Mouse (Mus musculus) hindbrain, embryonic 10.5 days (tissue): ENCODE results near the gene Kat7. TPM values are rescaled to one million over a fixed set of nuclear protein-coding genes. Genes with fewer than 3 reads are reported as not detected.

Experiments used
- DNase-seq: peaks from one replicate; pipeline ENCODE4 v3.0.0-alpha.2; 2017; ENCODE audit warnings: low spot score
- H3K27ac ChIP-seq: fragments of 300-500 bp; sonication (generic); 2 replicates; pipeline ENCODE4 v1.5.1; 2016; ENCODE audit warnings: mild to moderate bottlenecking, moderate library complexity
- H3K27me3 ChIP-seq: fragments of 300-500 bp; sonication (generic); 2 replicates; pipeline ENCODE4 v1.6.1; 2016; ENCODE audit warnings: mild to moderate bottlenecking; ENCODE audit not compliant: poor library complexity, insufficient read depth, severe bottlenecking
- H3K36me3 ChIP-seq: fragments of 300-500 bp; sonication (generic); 2 replicates; pipeline ENCODE4 v1.6.1; 2016; ENCODE audit warnings: mild to moderate bottlenecking, moderate library complexity
- H3K4me1 ChIP-seq: fragments of 300-500 bp; sonication (generic); replicated peaks from 2 replicates; pipeline ENCODE4 v1.6.1; 2016; ENCODE audit warnings: mild to moderate bottlenecking
- H3K4me3 ChIP-seq: fragments of 300-500 bp; sonication (generic); 2 replicates; pipeline ENCODE4 v1.5.1; 2016; ENCODE audit warnings: mild to moderate bottlenecking, moderate library complexity
- H3K9me3 ChIP-seq: fragments of 300-500 bp; sonication (generic); 2 replicates; pipeline ENCODE4 v1.6.1; 2016; ENCODE audit warnings: mild to moderate bottlenecking, moderate library complexity
- WGBS: fragments of 180-500 bp; shearing (Covaris S2); methylation state at CpG from one replicate; pipeline ENCODE4 v1.1.7; 2016; 5-methylcytosine and 5-hydroxymethylcytosine counted together
- polyA plus RNA-seq: library from polyadenylated mRNA; unstranded; fragments of >200 nt; fragmentation: Nextera tagmentation; extraction: Ambion mirVana; gene quantifications from 2 replicates; pipeline ENCODE4 v1.2.1, GENCODE M21; 2016

Kat7 gene
- polyA plus RNA-seq, 1 experiment from 2014 or later: 79.0 TPM

DNA sequence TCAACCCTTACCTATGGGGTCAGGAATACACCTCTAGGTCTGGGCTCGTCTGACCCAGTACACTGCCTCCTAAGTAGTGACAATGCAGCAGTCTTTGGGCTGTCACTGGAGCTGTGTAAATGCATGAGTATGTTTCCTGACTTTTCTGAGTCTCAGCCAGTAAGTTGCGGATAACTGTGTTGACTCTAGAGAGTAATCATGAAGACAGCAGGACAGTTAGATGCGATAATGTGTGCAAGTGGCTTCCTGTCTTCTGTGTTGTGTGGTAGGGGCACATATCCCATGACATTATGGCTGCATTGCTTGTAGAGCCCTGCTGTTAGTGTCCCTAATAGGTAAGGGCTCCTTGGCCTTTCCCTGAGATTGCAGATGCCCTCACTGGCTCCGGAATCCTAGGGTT, 15.8 kb upstream of the Kat7 start:
- H3K9me3 ChIP-seq: no peaks in the 10 kb centered on the region
- no peak overlapping the region for H3K27ac ChIP-seq
- 89% methylated on average over 4 of the region's 4 CpGs for WGBS
- peaks cover 19% of the 10 kb centered on the region for H3K4me1 ChIP-seq
- no peak overlapping the region for H3K4me3 ChIP-seq
- H3K36me3 ChIP-seq: no peaks in the 10 kb centered on the region
- no peak for DNase-seq
- H3K27me3 ChIP-seq: peaks cover 16% of the 10 kb centered on the region

DNA sequence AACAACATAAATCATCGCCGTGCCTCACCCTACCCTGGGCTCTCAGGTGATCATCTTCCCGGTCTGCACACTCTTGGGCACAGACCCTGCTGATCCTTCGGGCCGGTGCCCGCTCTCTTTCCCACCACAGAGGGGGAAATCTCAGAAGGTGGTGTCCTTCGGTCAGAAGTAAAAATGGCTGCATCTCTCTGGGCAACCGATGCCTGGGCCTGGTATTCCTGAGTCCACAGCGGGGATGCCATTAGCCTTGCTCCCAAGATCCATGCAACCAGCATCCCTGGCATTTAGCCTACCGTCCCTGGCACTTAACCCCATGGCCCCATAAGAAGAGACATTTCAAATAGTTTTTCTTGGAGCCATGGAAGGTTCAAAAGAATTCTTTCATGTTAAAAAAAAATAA, 14.1 kb upstream of the Kat7 start:
- peak; percentile 69 for DNase-seq

DNA sequence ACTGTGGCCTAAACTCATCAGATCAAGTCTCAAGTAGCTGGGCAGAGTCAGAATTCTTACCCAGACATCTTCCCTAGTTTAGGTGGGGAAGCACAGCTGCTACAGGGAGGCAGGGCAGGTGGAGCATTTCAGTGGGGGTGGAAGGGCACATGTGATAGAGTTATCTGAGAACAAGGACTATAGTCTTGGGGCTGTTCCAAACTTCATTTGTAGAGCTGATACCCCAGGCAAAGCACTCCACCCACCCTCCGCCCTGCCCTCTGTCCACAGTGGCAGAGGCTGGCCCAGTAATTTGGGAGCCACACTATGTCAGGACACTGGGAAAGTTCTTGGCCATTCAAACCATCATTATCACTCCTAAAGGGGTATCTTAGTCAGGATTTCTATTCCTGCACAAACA, 10.0 kb upstream of the Kat7 start:
- H3K9me3 ChIP-seq: no peaks in the 10 kb centered on the region
- H3K4me1 ChIP-seq: peaks cover 15% of the 10 kb centered on the region
- no peak overlapping the region for H3K27ac ChIP-seq
- no peaks in the 10 kb centered on the region for H3K36me3 ChIP-seq
- no peak overlapping the region for H3K4me3 ChIP-seq
- 90% methylated on average over 1 of the region's 1 CpGs for WGBS
- no peak for DNase-seq
- no peaks in the 10 kb centered on the region for H3K27me3 ChIP-seq

More for the DNA sequence above, 14.1 kb upstream of the Kat7 start:
- WGBS: 42% methylated on average over 10 of the region's 10 CpGs
- H3K9me3 ChIP-seq: no peaks in the 10 kb centered on the region
- H3K27me3 ChIP-seq: peaks cover 16% of the 10 kb centered on the region
- H3K4me3 ChIP-seq: peak overlapping the region; percentile 30
- peak overlapping the region; percentile 70 for H3K27ac ChIP-seq
- peaks cover 19% of the 10 kb centered on the region for H3K4me1 ChIP-seq
- H3K36me3 ChIP-seq: no peaks in the 10 kb centered on the region

GRCm38 (mm10) chr11:95319506-95319905, 9.5 kb upstream of the Kat7 start:
- DNase-seq: no peak
- Histone ChIP-seq H3K4me1 (peaks cover 10% of the 10 kb centered on the region), H3K27ac (no peak overlapping the region), H3K36me3 (no peaks in the 10 kb centered on the region), H3K27me3 (no peaks in the 10 kb centered on the region), H3K9me3 (no peaks in the 10 kb centered on the region), H3K4me3 (no peak overlapping the region)
- WGBS: 60% methylated on average over 1 of the region's 1 CpGs

DNA sequence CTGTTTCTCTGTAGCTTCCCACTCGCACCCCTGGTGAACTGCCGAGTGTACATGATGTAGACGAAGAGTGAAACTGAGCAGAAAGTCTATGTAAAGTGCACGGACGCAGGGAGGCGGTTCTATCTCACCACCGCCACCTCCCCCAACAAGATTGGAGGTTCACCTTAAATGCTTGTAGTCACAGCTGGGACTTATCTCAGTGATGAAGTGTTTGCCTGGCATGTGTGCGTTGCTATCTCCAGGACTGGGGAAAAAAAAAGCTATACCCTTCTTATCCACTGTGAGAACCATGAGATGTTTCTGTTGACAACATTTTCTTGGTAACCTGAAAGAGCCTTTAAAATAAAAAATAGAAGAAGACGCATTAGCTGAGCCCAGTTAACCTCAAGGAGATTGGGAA, 8.1 kb upstream of the Kat7 start:
- 88% methylated on average over 9 of the region's 9 CpGs for WGBS
- Histone ChIP-seq H3K9me3 (no peaks in the 10 kb centered on the region), H3K27ac (no peak overlapping the region), H3K4me1 (no peaks in the 10 kb centered on the region), H3K4me3 (no peak overlapping the region), H3K27me3 (no peaks in the 10 kb centered on the region), H3K36me3 (no peaks in the 10 kb centered on the region)
- DNase-seq: no peak

DNA sequence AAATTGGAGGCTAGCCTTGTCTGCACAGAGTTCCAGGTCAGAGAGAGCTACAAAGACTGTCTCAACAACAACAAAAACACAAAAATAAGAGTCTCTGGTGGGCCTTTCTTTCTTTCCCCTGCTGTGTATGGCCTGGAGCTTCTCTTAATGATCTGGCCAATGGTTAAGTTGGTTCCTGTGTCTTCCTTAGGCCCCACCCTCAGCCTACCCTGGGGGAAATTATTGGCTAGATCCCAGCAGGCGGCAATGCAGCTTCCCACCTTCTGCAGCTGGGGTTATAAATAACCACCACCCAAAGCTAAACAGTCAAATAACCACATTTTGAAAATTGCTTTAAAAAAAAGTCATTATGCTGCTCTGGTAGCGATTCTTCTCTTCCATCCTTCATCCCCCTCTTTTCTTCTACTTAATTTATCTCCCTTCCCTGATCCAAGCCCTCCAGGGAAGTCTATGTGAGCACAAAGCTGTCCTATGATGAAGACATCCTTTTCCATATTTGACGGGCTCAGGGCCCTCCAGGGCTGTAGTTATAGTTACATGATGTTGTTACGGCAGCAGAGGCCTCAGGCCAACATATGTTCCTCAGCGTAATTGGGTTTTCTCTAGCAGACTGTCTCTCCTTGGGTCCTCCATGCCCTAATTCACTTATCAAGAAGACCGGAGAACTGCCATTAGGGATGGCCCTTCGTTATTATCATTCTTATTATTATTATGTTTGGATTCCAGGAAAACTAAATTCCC, 5.3 kb upstream of the Kat7 start:
- Histone ChIP-seq H3K27ac (no peak overlapping the region), H3K27me3 (no peaks in the 10 kb centered on the region), H3K4me1 (peaks cover 15% of the 10 kb centered on the region), H3K9me3 (no peaks in the 10 kb centered on the region), H3K4me3 (no peak overlapping the region), H3K36me3 (no peaks in the 10 kb centered on the region)
- 77% methylated on average over 7 of the region's 7 CpGs for WGBS
- DNase-seq: no peak

- DNase-seq: no peak
- Histone ChIP-seq H3K4me1 (peaks cover 29% of the 10 kb centered on the region), H3K9me3 (no peaks in the 10 kb centered on the region), H3K27ac (no peak overlapping the region), H3K36me3 (peaks cover 6% of the 10 kb centered on the region; the same call in 1 of the 2 replicates), H3K4me3 (peak overlapping the region; percentile 86), H3K27me3 (no peaks in the 10 kb centered on the region)
- 16% methylated on average over 5 of the region's 5 CpGs for WGBS
These were observed 1.4 kb upstream of the Kat7 start for GRCm38 (mm10) chr11:95311425-95311807.

- H3K27me3 ChIP-seq: no peaks in the 10 kb centered on the region
- peaks cover 11% of the 10 kb centered on the region for H3K36me3 ChIP-seq
- H3K9me3 ChIP-seq: no peaks in the 10 kb centered on the region
- 4% methylated on average over 17 of the region's 17 CpGs for WGBS
- peaks cover 29% of the 10 kb centered on the region for H3K4me1 ChIP-seq
- H3K27ac ChIP-seq: peak overlapping the region; percentile 98
- no peak for DNase-seq
- H3K4me3 ChIP-seq: peak overlapping the region; percentile 86
These were observed 790 bp upstream of the Kat7 start for GRCm38 (mm10) chr11:95310648-95311424.

DNA sequence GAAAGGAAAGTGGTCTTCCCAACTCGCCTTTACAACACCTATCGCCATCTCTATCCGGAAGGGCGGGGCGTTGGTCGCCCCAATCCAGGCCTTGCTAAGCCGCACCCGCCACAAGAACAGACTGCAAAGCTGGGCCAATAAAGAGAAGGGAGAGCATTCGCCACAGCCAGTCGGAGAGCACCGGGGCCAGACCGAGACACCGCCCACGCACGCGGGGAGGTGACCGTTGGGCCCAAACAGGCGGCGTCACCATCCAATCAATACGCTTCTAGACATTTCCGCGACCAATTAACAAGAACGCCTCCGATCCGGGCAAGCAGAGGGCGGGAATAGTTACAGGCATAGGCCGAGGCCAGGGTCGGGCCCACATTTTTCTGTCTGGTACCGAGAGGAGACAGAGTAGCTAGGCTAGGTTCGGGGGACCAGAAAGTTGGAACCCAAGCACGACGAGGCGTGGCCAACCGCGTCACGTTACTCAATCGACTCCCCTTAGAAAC, 488 bp downstream of the Kat7 start:
- Histone ChIP-seq H3K27ac (peak overlapping the region; percentile 98), H3K27me3 (no peaks in the 10 kb centered on the region), H3K4me1 (peaks cover 29% of the 10 kb centered on the region), H3K9me3 (no peaks in the 10 kb centered on the region), H3K36me3 (peaks cover 24% of the 10 kb centered on the region), H3K4me3 (peak overlapping the region; percentile 86)
- peak; percentile 95 for DNase-seq
- WGBS: under 1% methylated on average over 37 of the region's 37 CpGs

DNA sequence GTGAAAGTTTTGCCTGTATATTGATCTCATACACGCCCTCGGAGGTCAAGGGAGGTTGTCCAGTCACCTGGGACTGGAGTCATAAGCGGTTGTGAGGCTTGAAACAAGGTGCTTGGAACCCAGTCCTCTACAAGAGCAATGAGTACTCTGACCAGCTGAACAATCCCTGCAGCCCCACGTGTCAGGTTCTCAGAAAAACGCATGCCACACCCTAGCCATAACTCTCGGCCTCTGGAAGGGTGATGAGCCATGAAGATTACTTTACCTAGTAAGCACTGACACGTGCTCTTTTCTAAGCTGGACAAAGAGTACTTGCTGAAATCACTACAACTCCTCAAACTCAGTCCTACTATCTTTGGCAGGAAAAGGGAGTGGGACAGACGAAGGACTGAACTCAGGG, 2.5 kb downstream of the Kat7 start:
- no peaks in the 10 kb centered on the region for H3K27me3 ChIP-seq
- no peak overlapping the region for H3K27ac ChIP-seq
- H3K9me3 ChIP-seq: no peaks in the 10 kb centered on the region
- H3K4me3 ChIP-seq: no peak overlapping the region
- 83% methylated on average over 8 of the region's 8 CpGs for WGBS
- H3K4me1 ChIP-seq: peaks cover 29% of the 10 kb centered on the region
- peaks cover 45% of the 10 kb centered on the region for H3K36me3 ChIP-seq
- no peak for DNase-seq

- Histone ChIP-seq H3K9me3 (no peaks in the 10 kb centered on the region), H3K27me3 (no peaks in the 10 kb centered on the region), H3K4me3 (no peak overlapping the region), H3K36me3 (peaks cover 64% of the 10 kb centered on the region), H3K4me1 (peaks cover 15% of the 10 kb centered on the region), H3K27ac (no peak overlapping the region)
- 92% methylated on average over 7 of the region's 7 CpGs for WGBS
- DNase-seq: no peak
These were observed 4.4 kb downstream of the Kat7 start for GRCm38 (mm10) chr11:95305600-95305999.

GRCm38 (mm10) chr11:95301772-95302171, 8.3 kb downstream of the Kat7 start:
- H3K9me3 ChIP-seq: no peaks in the 10 kb centered on the region
- WGBS: 95% methylated on average over 3 of the region's 3 CpGs
- H3K27me3 ChIP-seq: no peaks in the 10 kb centered on the region
- no peak overlapping the region for H3K4me3 ChIP-seq
- H3K27ac ChIP-seq: no peak overlapping the region
- no peaks in the 10 kb centered on the region for H3K4me1 ChIP-seq
- no peak for DNase-seq
- peaks cover 98% of the 10 kb centered on the region for H3K36me3 ChIP-seq

- Histone ChIP-seq H3K27ac (no peak overlapping the region), H3K27me3 (no peaks in the 10 kb centered on the region), H3K36me3 (peaks cover 93% of the 10 kb centered on the region), H3K4me1 (no peaks in the 10 kb centered on the region), H3K9me3 (no peaks in the 10 kb centered on the region), H3K4me3 (no peak overlapping the region)
- 95% methylated on average over 12 of the region's 12 CpGs for WGBS
- no peak for DNase-seq
These were observed 10.2 kb downstream of the Kat7 start for GRCm38 (mm10) chr11:95299886-95300285.
